Mouse (Mus musculus): ENCODE results near the gene Erp27. TPM values are rescaled to one million over a fixed set of nuclear protein-coding genes. Genes with fewer than 3 reads are reported as not detected.

Erp27 gene
- 10 to 100 TPM; 12.0 to 20.0 TPM for total RNA-seq (2023)

GRCm38 (mm10) chr6:136922080-136922479, at the start of gene Erp27:
Gene Erp27 (minus strand): TSS chr6:136922180.

DNA sequence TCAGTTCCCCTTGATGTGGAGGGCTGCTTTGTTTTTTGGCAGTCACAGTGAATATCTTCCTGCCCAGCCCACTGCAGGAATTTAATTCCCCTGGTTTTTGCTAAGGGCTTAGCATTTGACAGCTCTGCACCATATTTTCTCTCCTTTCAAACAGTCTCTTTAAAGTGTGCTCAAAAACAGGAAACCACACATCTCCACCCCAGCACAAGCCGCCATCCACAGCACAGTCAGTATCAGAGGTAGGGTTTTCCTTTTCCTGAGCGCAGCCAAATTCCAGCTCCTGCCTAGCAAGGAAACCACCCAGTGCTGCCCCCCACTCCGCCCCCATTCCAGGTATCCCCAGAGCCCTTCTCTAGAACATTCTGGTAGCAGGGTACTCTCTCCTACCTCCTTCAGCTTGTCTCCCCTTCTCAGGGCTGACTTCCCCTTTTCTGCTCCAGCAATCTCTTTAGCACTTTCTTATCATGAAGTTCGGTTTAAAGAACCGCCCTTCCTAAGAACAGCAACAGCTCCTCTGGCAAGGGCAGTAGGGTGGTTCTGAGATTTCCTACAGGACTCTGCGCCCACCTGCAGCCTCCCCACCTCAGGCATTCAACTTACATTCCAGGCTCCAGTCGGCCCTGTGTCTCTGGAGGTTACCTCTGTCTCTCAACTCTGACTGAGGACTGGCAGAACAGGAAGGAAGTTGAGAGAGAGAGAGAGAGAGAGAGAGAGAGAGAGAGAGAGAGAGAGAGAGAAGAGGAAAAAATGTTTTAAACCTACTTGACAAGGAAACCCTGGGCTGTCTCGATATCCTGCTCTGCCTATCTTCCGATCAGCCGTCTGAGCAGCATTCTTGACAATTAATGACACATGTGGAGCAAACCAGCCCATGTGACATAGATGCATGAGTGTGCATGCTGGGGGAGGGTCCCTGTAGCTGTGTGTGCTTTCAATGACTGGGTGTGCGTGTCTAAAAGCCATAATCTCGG, 19.4 kb upstream of the Erp27 start, which contains the start of gene Arhgdib:
Arhgdib (minus strand) TSS at position 849 of the 971 bp plus-strand sequence.

GRCm38 (mm10) chr6:136923532-136923931, 1.6 kb upstream of the Erp27 start, which contains the start of gene Pde6h:
Gene Pde6h (plus strand): TSS chr6:136923832.

GRCm38 (mm10) chr6:136875670-136876069, 46.3 kb downstream of the Erp27 start, which contains the start of gene Mgp:
Gene Mgp (minus strand): TSS chr6:136875823.

Other genes starting within 250 kb of the Erp27 start
- under 1 TPM in 1 of 2 experiments, not detected in 1; 0.18 TPM for gene Gucy2c, start 140.4 kb downstream of the Erp27 start, total RNA-seq (2023)
- 10 to 100 TPM; 15.8 to 18.8 TPM for gene Hist4h4, start 117.8 kb downstream of the Erp27 start, total RNA-seq (2023)
- gene H2afj, start 113.9 kb downstream of the Erp27 start, total RNA-seq (2023) = 10 to 100 TPM; 49.2 to 56.7 TPM
- gene BC049715, start 94.6 kb downstream of the Erp27 start, total RNA-seq (2023) = 1 to 10 TPM; 2.5 to 4.4 TPM
- 100 to 1,000 TPM; 207 to 229 TPM for gene Wbp11, start 93.9 kb downstream of the Erp27 start, total RNA-seq (2023)
- gene Smco3, start 86.7 kb downstream of the Erp27 start, total RNA-seq (2023) = not detected
- gene Art4, start 64.4 kb downstream of the Erp27 start, total RNA-seq (2023) = under 1 TPM; 0.20 to 0.30 TPM
- not detected for gene Mgp, start 46.4 kb downstream of the Erp27 start, total RNA-seq (2023)
- not detected for gene Pde6h, start 1.7 kb upstream of the Erp27 start, total RNA-seq (2023)
- gene Arhgdib, start 19.7 kb upstream of the Erp27 start, total RNA-seq (2023) = 1,000 to 10,000 TPM in 1 of 2 experiments, 100 to 1,000 TPM in 1; 992 to 1,053 TPM
- gene Rerg, start 248.3 kb upstream of the Erp27 start, total RNA-seq (2023) = not detected